Mouse (Mus musculus): Measurements from ENCODE around the gene Gm8005.
"Not testable (repeated sequence)": the region's sequence is repeated elsewhere in the genome, so short reads cannot be mapped to it uniquely, and the experiment has no call there.

Gene Gm8005

GRCm38 (mm10) chr14:42439573-42439972, at the start of gene Gm8005:
Gm8005 (minus strand) TSS chr14:42439673.
- not testable (repeated sequence) for ATAC-seq (ENCODE audit: low TSS enrichment)

DNA sequence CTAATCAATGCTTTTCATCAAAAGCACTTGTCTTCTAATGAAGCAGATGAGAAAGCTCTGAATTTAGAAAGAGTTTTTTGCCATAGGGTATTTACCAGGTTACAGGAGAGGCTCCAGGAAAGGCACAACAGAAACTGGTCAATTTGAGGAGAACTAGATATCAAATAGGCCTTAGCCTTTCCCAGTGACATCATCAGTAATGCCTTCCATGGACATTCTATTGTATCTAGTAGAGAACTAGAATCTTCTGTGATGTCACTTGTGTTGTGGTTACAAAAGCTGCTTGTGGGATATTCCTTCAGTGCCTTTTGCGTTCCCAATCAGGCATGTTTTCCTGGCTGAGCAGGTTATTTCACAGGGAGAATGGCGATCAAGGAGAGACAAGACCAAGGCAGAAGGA, 24.1 kb upstream of the Gm8005 start, which contains the start of gene Gm8011:
Gene Gm8011, plus strand, starts transcription at position 301 of the 400 bp plus-strand sequence.
- ATAC-seq (ENCODE audit: low TSS enrichment): not testable (repeated sequence)
